Mouse (Mus musculus) heart, embryonic 10.5 days (tissue): ENCODE results near the gene Cfap221. TPM values are rescaled to one million over a fixed set of nuclear protein-coding genes. Genes with fewer than 3 reads are reported as not detected.

Source experiments
- DNase-seq: peaks from one replicate; pipeline ENCODE4 v3.0.0-alpha.2; 2017; ENCODE audit warnings: low spot score
- H3K27ac ChIP-seq: fragments of 300-500 bp; sonication (generic); 2 replicates; pipeline ENCODE4 v1.5.1; 2016; ENCODE audit warnings: mild to moderate bottlenecking
- H3K27me3 ChIP-seq: fragments of 300-500 bp; sonication (generic); 2 replicates; pipeline ENCODE4 v1.6.1; 2016; ENCODE audit warnings: mild to moderate bottlenecking; ENCODE audit not compliant: poor library complexity, insufficient read depth, severe bottlenecking
- H3K36me3 ChIP-seq: fragments of 300-500 bp; sonication (generic); 2 replicates; pipeline ENCODE4 v1.6.1; 2016; ENCODE audit warnings: mild to moderate bottlenecking, moderate library complexity
- H3K4me1 ChIP-seq: fragments of 300-500 bp; sonication (generic); 2 replicates; pipeline ENCODE4 v1.6.1; 2016; ENCODE audit warnings: mild to moderate bottlenecking
- H3K4me3 ChIP-seq: fragments of 300-500 bp; sonication (generic); 2 replicates; pipeline ENCODE4 v1.5.1; 2016; ENCODE audit warnings: mild to moderate bottlenecking, moderate library complexity
- H3K9me3 ChIP-seq: fragments of 300-500 bp; sonication (generic); 2 replicates; pipeline ENCODE4 v1.6.1; 2016; ENCODE audit warnings: mild to moderate bottlenecking, moderate library complexity
- WGBS: fragments of 180-500 bp; shearing (Covaris S2); methylation state at CpG from one replicate; pipeline ENCODE4 v1.1.7; 2016; 5-methylcytosine and 5-hydroxymethylcytosine counted together
- polyA plus RNA-seq: library from polyadenylated mRNA; unstranded; fragments of >200 nt; fragmentation: Nextera tagmentation; extraction: Ambion mirVana; gene quantifications from 2 replicates; pipeline ENCODE4 v1.2.1, GENCODE M21; 2016

Cfap221 gene
- polyA plus RNA-seq, 1 experiment from 2014 or later = not detected

GRCm38 (mm10) chr1:119975141-119975540, 21.9 kb downstream of the Cfap221 start:
- WGBS = 77% methylated on average over 4 of the region's 4 CpGs

DNA sequence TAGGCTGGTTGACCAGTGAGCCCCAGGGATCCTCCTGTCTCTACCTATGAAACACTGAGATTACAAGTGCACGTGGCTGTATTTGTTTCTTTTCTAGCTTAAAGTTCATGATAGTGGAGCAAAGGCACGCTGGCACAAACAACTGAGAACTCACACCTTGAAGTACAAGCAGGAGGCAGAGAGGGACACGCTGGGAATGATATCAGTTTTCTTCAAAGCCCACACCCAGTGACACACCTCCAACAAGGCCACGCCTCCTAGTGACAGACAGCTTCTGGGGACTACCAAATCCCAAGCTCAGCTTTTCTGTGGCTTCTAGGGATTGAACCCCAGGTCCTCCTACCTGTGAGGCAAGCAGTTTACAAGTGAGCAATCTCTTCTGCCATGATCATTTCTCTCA, 23.9 kb downstream of the Cfap221 start:
- 26% methylated on average over 4 of the region's 4 CpGs for WGBS

More at GRCm38 (mm10) chr1:119975141-119975540, 21.9 kb downstream of the Cfap221 start:
- Histone ChIP-seq H3K27ac (no peak overlapping the region), H3K36me3 (no peaks in the 10 kb centered on the region), H3K4me1 (no peaks in the 10 kb centered on the region), H3K9me3 (no peaks in the 10 kb centered on the region), H3K4me3 (no peak overlapping the region), H3K27me3 (no peaks in the 10 kb centered on the region)
- no peak for DNase-seq

DNA sequence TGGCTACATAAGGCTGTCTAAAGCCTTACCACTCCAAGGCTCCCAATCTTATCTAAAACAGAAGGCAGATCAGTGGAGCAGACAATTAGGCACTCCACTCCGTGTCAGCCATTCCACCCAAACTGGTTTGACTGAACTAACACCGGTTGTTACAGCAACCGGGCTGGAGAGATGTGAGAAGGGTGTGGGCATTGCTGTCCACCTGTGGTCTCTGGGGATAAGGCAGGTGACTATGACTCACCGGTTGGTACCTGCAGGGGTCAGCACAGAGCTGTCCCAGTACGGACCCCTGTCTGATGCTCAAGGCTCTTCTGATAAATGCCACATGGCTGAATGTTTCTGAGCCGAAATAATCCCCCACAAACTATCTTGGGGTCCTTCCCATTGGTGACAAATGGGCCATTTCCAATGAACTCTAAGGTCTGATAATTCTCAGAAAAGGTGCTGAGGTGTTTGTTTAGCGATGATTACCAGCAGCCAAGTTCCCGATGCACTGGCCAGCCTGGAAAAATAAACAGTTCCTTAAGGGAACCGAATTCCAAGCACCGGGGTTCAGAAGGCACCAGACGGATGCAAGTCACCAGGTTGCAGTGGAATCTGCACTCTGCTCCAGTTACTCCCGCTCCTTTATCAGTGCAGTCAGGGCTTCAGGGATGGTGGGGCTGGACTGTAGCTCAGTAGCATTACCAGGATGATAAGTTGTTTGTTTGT, 31.1 kb downstream of the Cfap221 start:
- Histone ChIP-seq H3K4me3 (no peak overlapping the region), H3K27me3 (no peaks in the 10 kb centered on the region), H3K27ac (no peak overlapping the region), H3K9me3 (no peaks in the 10 kb centered on the region), H3K4me1 (peaks cover 4% of the 10 kb centered on the region; the same call in 1 of the 2 replicates), H3K36me3 (no peaks in the 10 kb centered on the region)
- no peak for DNase-seq
- WGBS = 24% methylated on average over 12 of the region's 12 CpGs

More for the DNA sequence above, 23.9 kb downstream of the Cfap221 start:
- no peak overlapping the region for H3K4me3 ChIP-seq
- DNase-seq = no peak
- H3K27ac ChIP-seq = no peak overlapping the region
- no peaks in the 10 kb centered on the region for H3K27me3 ChIP-seq
- H3K36me3 ChIP-seq = no peaks in the 10 kb centered on the region
- H3K4me1 ChIP-seq = no peaks in the 10 kb centered on the region
- no peaks in the 10 kb centered on the region for H3K9me3 ChIP-seq

- H3K9me3 ChIP-seq = no peaks in the 10 kb centered on the region
- H3K36me3 ChIP-seq = no peaks in the 10 kb centered on the region
- H3K4me1 ChIP-seq = no peaks in the 10 kb centered on the region; the same call in 1 of the 2 replicates
- 57% methylated on average over 7 of the region's 7 CpGs for WGBS
- DNase-seq = no peak
- no peak overlapping the region for H3K27ac ChIP-seq
- H3K4me3 ChIP-seq = no peak overlapping the region
- no peaks in the 10 kb centered on the region for H3K27me3 ChIP-seq
These were observed 37.1 kb downstream of the Cfap221 start for GRCm38 (mm10) chr1:119959920-119960319.

- WGBS = 86% methylated on average over 4 of the region's 4 CpGs
- H3K4me1 ChIP-seq = no peaks in the 10 kb centered on the region
- H3K4me3 ChIP-seq = no peak overlapping the region
- no peak overlapping the region for H3K27ac ChIP-seq
- H3K9me3 ChIP-seq = no peaks in the 10 kb centered on the region
- no peak for DNase-seq
- H3K27me3 ChIP-seq = no peaks in the 10 kb centered on the region
- H3K36me3 ChIP-seq = no peaks in the 10 kb centered on the region
These were observed 37.6 kb downstream of the Cfap221 start for GRCm38 (mm10) chr1:119959464-119959863.

- Histone ChIP-seq H3K36me3 (no peaks in the 10 kb centered on the region), H3K27me3 (no peaks in the 10 kb centered on the region), H3K4me3 (no peak overlapping the region), H3K4me1 (no peaks in the 10 kb centered on the region), H3K9me3 (no peaks in the 10 kb centered on the region), H3K27ac (no peak overlapping the region)
- WGBS = 67% methylated on average over 9 of the region's 9 CpGs
- DNase-seq = no peak
These were observed 39.3 kb downstream of the Cfap221 start for GRCm38 (mm10) chr1:119957716-119958222.

DNA sequence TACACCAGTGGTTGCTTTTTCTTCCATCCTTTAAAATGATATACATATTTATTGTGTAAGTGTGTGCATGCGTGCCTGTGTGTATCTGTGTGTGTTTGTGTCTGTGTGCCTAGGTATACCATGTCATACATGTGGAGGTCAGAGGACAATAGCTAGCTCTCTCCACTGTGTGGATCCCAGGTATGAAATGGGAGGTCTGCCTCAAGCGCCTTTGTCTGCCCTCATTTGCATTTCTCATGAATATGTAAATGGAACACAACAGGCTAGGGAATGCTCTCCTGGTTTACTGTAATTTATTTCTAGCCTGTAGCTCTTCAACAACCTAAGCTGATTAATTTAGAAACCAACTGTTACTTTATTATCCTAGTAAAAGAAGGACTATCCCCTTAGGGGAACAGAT, 42.4 kb downstream of the Cfap221 start:
- H3K4me1 ChIP-seq = no peaks in the 10 kb centered on the region
- no peak overlapping the region for H3K27ac ChIP-seq
- no peaks in the 10 kb centered on the region for H3K27me3 ChIP-seq
- H3K9me3 ChIP-seq = no peaks in the 10 kb centered on the region
- no peak for DNase-seq
- H3K36me3 ChIP-seq = no peaks in the 10 kb centered on the region
- 71% methylated on average over 2 of the region's 2 CpGs for WGBS
- H3K4me3 ChIP-seq = no peak overlapping the region

- DNase-seq = no peak
- Histone ChIP-seq H3K36me3 (no peaks in the 10 kb centered on the region), H3K4me3 (no peak overlapping the region), H3K4me1 (no peaks in the 10 kb centered on the region), H3K27ac (no peak overlapping the region), H3K27me3 (no peaks in the 10 kb centered on the region), H3K9me3 (no peaks in the 10 kb centered on the region)
- 81% methylated on average over 9 of the region's 9 CpGs for WGBS
These were observed 43.6 kb downstream of the Cfap221 start for GRCm38 (mm10) chr1:119953456-119953855.

DNA sequence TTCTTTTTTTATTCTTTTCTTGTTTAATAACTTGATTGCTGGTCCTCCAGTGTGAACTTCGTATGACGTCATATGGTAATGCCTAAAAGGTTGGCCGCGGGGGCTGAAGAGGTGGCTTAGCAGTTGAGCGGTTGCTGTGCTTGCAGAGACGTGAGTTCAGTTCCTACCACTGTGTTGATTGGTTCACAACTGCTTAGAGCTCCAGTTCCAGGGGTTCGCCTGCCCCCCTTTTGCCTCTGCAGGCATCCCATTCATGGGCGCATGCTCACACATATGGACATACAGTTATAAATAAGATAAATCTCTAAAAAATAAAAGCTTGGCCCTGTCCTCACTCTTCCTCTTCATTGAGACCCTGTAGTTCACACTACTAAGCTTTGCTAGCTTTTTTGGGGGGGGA, 46.9 kb downstream of the Cfap221 start:
- WGBS = 88% methylated on average over 8 of the region's 8 CpGs
- no peaks in the 10 kb centered on the region for H3K9me3 ChIP-seq

DNA sequence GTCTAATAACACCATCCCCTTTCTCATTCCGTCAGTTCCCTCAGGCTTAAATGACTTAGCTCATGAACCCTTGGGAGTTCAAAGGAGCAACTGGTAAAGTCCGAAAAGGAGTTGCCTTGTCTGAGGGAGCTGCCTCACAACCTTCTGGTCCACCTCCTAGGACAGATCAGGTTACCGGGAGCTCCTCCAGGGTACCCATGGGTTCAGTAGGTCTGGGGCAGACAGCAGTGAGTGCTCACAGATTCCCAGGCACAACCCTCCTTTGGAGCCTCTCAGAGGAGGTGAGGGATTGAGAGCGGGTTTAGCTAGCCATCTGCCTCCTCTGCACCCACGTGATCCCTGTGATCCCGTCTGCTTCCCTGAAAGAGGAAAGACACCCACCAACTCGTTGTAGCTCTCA, 60.2 kb downstream of the Cfap221 start:
- H3K4me1 ChIP-seq = no peaks in the 10 kb centered on the region
- H3K36me3 ChIP-seq = no peaks in the 10 kb centered on the region
- no peaks in the 10 kb centered on the region for H3K27me3 ChIP-seq
- no peak for DNase-seq
- no peak overlapping the region for H3K27ac ChIP-seq
- H3K9me3 ChIP-seq = no peaks in the 10 kb centered on the region
- 17% methylated on average over 7 of the region's 7 CpGs for WGBS
- no peak overlapping the region for H3K4me3 ChIP-seq

More for the DNA sequence above, 46.9 kb downstream of the Cfap221 start:
- Histone ChIP-seq H3K27ac (no peak overlapping the region), H3K36me3 (no peaks in the 10 kb centered on the region), H3K4me3 (no peak overlapping the region), H3K27me3 (no peaks in the 10 kb centered on the region), H3K4me1 (no peaks in the 10 kb centered on the region)
- no peak for DNase-seq

DNA sequence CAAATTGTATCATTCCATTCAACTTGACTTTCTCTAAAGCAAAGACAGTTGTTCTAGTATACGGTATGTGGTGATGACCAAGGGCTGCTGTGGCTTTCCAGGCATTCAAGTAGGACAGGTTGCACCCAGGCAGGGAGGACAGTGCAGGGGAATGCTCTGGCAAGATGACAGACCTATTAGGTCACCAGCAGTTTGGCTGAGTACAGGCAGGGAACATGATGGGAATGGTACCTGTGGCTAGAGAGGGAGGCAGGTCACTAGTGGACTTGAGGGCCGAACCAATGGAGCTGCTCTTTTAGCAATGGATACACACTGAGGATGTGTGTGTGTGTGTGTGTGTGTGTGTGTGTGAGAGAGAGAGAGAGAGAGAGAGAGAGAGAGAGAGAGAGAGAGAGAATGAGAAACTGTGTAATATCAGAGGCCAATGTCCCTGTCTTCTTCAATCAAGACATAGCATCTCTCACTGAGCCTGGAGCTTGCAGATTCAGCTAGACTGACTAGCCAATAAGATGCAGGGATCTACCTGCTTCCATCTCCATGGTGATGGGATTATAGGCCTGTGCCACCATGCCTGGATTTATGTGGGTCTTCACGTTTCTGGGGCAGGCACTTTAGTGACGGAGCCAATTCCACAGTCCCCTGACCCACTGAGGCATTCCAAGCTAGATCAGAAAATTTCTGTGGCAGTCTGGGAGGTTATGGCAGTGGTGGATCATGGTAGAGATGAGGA, 65.4 kb downstream of the Cfap221 start:
- no peaks in the 10 kb centered on the region for H3K9me3 ChIP-seq
- H3K4me1 ChIP-seq = no peaks in the 10 kb centered on the region
- 81% methylated on average over 4 of the region's 4 CpGs for WGBS
- no peaks in the 10 kb centered on the region for H3K36me3 ChIP-seq
- DNase-seq = no peak
- H3K27ac ChIP-seq = no peak overlapping the region
- H3K27me3 ChIP-seq = no peaks in the 10 kb centered on the region
- H3K4me3 ChIP-seq = no peak overlapping the region

- 73% methylated on average over 1 of the region's 1 CpGs for WGBS
- DNase-seq = no peak
- H3K27ac ChIP-seq = no peak overlapping the region
- H3K9me3 ChIP-seq = no peaks in the 10 kb centered on the region
- no peaks in the 10 kb centered on the region for H3K27me3 ChIP-seq
- no peaks in the 10 kb centered on the region for H3K36me3 ChIP-seq
- H3K4me3 ChIP-seq = no peak overlapping the region
- H3K4me1 ChIP-seq = no peaks in the 10 kb centered on the region
These were observed 67.3 kb downstream of the Cfap221 start for GRCm38 (mm10) chr1:119929715-119930114.

DNA sequence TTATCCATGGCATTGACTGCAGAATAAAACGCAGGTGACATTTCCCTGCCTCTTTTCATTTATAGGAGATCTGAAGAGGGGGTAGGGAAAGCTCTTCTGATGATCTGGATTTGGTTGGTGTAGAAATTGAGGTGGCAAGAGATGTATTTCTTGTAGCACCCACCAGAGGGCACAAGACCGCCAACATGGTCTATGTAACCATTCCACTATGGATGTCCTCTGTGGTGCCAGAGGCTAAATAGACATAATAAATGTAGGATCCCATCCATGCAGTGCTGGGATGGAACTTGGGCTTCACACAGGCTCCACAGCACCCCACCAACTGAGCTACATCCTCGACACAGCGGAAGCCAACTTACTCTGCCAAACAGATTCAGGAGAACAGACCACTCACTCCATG, 77.7 kb downstream of the Cfap221 start:
- WGBS = 49% methylated on average over 4 of the region's 4 CpGs
- Histone ChIP-seq H3K4me1 (no peaks in the 10 kb centered on the region), H3K36me3 (no peaks in the 10 kb centered on the region), H3K27ac (no peak overlapping the region), H3K27me3 (no peaks in the 10 kb centered on the region), H3K9me3 (no peaks in the 10 kb centered on the region), H3K4me3 (no peak overlapping the region)
- DNase-seq = no peak
